Mouse (Mus musculus) MEL (cell line): ENCODE data around the gene Itpr1. TPM values are rescaled to one million over a fixed set of nuclear protein-coding genes. Genes with fewer than 3 reads are reported as not detected.

Experiments used
- DNase-seq: peaks from one replicate; pipeline ENCODE4 v3.0.0; 2011; ENCODE audit warnings: low read depth, low spot score
- H3K27ac ChIP-seq: 2 replicates; pipeline ENCODE4 v1.5.1; 2012; ENCODE audit warnings: low read depth, mild to moderate bottlenecking, control low read depth, low read length, moderate library complexity; ENCODE audit not compliant: control insufficient read depth
- H3K27me3 ChIP-seq, 2 experiments: fragments of 150-350 bp in 1 of 2; sonication (generic) in 1 of 2; 2 replicates each; pipeline ENCODE4 v1.6.1; 2012; ENCODE audit warnings: low read length in 2 of 2, mild to moderate bottlenecking in 2 of 2, improper control_type of control experiment in 1 of 2, moderate library complexity in 1 of 2; ENCODE audit not compliant: insufficient read depth in 2 of 2, control insufficient read depth in 1 of 2
- H3K36me3 ChIP-seq, 2 experiments: 2 replicates each; pipeline ENCODE4 v1.6.1; 2012 to 2014; ENCODE audit warnings: low read length in 2 of 2, improper control_type of control experiment in 1 of 2, inconsistent platforms in 1 of 2, mild to moderate bottlenecking in 1 of 2; ENCODE audit not compliant: insufficient read depth in 2 of 2, control insufficient read depth in 1 of 2
- H3K4me1 ChIP-seq, 2 experiments: fragments of 150-350 bp in 1 of 2; sonication (generic) in 1 of 2; 2 replicates each; pipeline ENCODE4 v1.6.1; 2012; ENCODE audit warnings: low read length in 2 of 2, improper control_type of control experiment in 1 of 2, mild to moderate bottlenecking in 1 of 2; ENCODE audit not compliant: insufficient read depth in 2 of 2, control insufficient read depth in 1 of 2
- H3K4me3 ChIP-seq, 2 experiments: fragments of 150-350 bp in 1 of 2; sonication (generic) in 1 of 2; 2 replicates each; pipeline ENCODE4 v1.5.1; 2012; ENCODE audit warnings: low read depth in 2 of 2, low read length in 2 of 2, mild to moderate bottlenecking in 2 of 2, moderate library complexity in 2 of 2, control low read depth in 1 of 2, improper control_type of control experiment in 1 of 2; ENCODE audit not compliant: control insufficient read depth in 1 of 2, insufficient read depth in 1 of 2
- H3K79me2 ChIP-seq: 2 replicates; pipeline ENCODE4 v1.6.1; 2012; ENCODE audit warnings: mild to moderate bottlenecking, low read length, moderate library complexity; ENCODE audit not compliant: control insufficient read depth, poor library complexity, insufficient read depth
- H3K9ac ChIP-seq: 2 replicates; pipeline ENCODE4 v1.6.1; 2012; ENCODE audit warnings: low read depth, mild to moderate bottlenecking, control low read depth, low read length, moderate library complexity; ENCODE audit not compliant: control insufficient read depth, poor library complexity, severe bottlenecking
- H3K9me3 ChIP-seq: fragments of 150-350 bp; sonication (generic); replicated peaks from 2 replicates; pipeline ENCODE4 v1.6.1; 2012; ENCODE audit warnings: mild to moderate bottlenecking, low read length, improper control_type of control experiment, moderate library complexity; ENCODE audit not compliant: insufficient read depth
- CTCF ChIP-seq, 3 experiments: IDR thresholded peaks in 2 of 3; conservative IDR thresholded peaks in 1 of 3; 2 replicates each; pipeline ENCODE4 v1.5.1; 2011 to 2012; ENCODE audit warnings: low read length in 3 of 3, low read depth in 2 of 3, mild to moderate bottlenecking in 2 of 3, improper control_type of control experiment in 1 of 3, inconsistent platforms in 1 of 3, mixed read lengths in 1 of 3, moderate library complexity in 1 of 3; ENCODE audit not compliant: control insufficient read depth in 1 of 3, insufficient read depth in 1 of 3, poor library complexity in 1 of 3, severe bottlenecking in 1 of 3
- ELF1 ChIP-seq: IDR thresholded peaks from 2 replicates; pipeline ENCODE4 v1.6.1; 2014; ENCODE audit warnings: low read depth, mild to moderate bottlenecking, inconsistent platforms, low read length, improper control_type of control experiment, moderate library complexity
- EP300 ChIP-seq, 2 experiments: IDR thresholded peaks; 2 replicates each; pipeline ENCODE4 v1.6.1; 2011; ENCODE audit warnings: improper control_type of control experiment in 2 of 2, low read length in 2 of 2, low read depth in 1 of 2, mild to moderate bottlenecking in 1 of 2
- GATA1 ChIP-seq: IDR thresholded peaks from 2 replicates; pipeline ENCODE4 v1.6.1; 2011; ENCODE audit warnings: low read depth, low read length, improper control_type of control experiment
- JUND ChIP-seq: IDR thresholded peaks from 2 replicates; pipeline ENCODE4 v1.6.1; 2011; ENCODE audit warnings: low read depth, mild to moderate bottlenecking, improper control_type of control experiment, low read length
- KAT2A ChIP-seq: conservative IDR thresholded peaks from 2 replicates; pipeline ENCODE4 v1.6.1; 2012; ENCODE audit warnings: low read depth, low read length, improper control_type of control experiment, inconsistent platforms
- MAFK ChIP-seq: IDR thresholded peaks from 2 replicates; pipeline ENCODE4 v1.6.1; 2011; ENCODE audit warnings: low read depth, mild to moderate bottlenecking, low read length, improper control_type of control experiment, borderline replicate concordance
- MAX ChIP-seq: IDR thresholded peaks from 2 replicates; pipeline ENCODE4 v1.6.1; 2011; ENCODE audit warnings: low read length, improper control_type of control experiment
- MAZ ChIP-seq: IDR thresholded peaks from 2 replicates; pipeline ENCODE4 v1.6.1; 2012; ENCODE audit warnings: low read depth, mild to moderate bottlenecking, inconsistent platforms, low read length, improper control_type of control experiment
- MYB ChIP-seq: IDR thresholded peaks from 2 replicates; pipeline ENCODE4 v1.6.1; 2011; ENCODE audit warnings: mild to moderate bottlenecking, low read depth, low read length, improper control_type of control experiment
- MYC ChIP-seq: IDR thresholded peaks from 2 replicates; pipeline ENCODE4 v1.6.1; 2011; ENCODE audit warnings: low read depth, mild to moderate bottlenecking, low read length, improper control_type of control experiment, moderate library complexity
- NELFE ChIP-seq: IDR thresholded peaks from 2 replicates; pipeline ENCODE4 v1.6.1; 2011; ENCODE audit warnings: low read depth, low read length, improper control_type of control experiment
- NRF1 ChIP-seq: IDR thresholded peaks from 2 replicates; pipeline ENCODE4 v1.6.1; 2014; ENCODE audit warnings: low read depth, mild to moderate bottlenecking, inconsistent platforms, low read length, improper control_type of control experiment, moderate library complexity; ENCODE audit not compliant: poor library complexity, insufficient read depth, severe bottlenecking
- POLR2A ChIP-seq, 2 experiments: IDR thresholded peaks; 2 replicates each; pipeline ENCODE4 v1.6.1; 2011 to 2012; ENCODE audit warnings: low read length in 2 of 2, mild to moderate bottlenecking in 2 of 2, control low read depth in 1 of 2, improper control_type of control experiment in 1 of 2, low read depth in 1 of 2, moderate library complexity in 1 of 2; ENCODE audit not compliant: control insufficient read depth in 1 of 2, insufficient read depth in 1 of 2, poor library complexity in 1 of 2
- POLR2AphosphoS2 ChIP-seq: IDR thresholded peaks from 2 replicates; pipeline ENCODE4 v1.6.1; 2011; ENCODE audit warnings: low read length, improper control_type of control experiment
- POLR2AphosphoS5 ChIP-seq: IDR thresholded peaks from 2 replicates; pipeline ENCODE4 v1.6.1; 2012; ENCODE audit warnings: low read depth, borderline replicate concordance, mild to moderate bottlenecking, inconsistent platforms, low read length, moderate library complexity, mixed read lengths
- RAD21 ChIP-seq: IDR thresholded peaks from 2 replicates; pipeline ENCODE4 v1.6.1; 2011; ENCODE audit warnings: mild to moderate bottlenecking, low read depth, low read length, improper control_type of control experiment
- TAL1 ChIP-seq: IDR thresholded peaks from 2 replicates; pipeline ENCODE4 v1.6.1; 2012; ENCODE audit warnings: mild to moderate bottlenecking, inconsistent platforms, low read length, moderate library complexity, mixed read lengths
- TBP ChIP-seq: IDR thresholded peaks from 2 replicates; pipeline ENCODE4 v1.8.0; 2011; ENCODE audit warnings: low read depth, low read length, improper control_type of control experiment
- USF2 ChIP-seq, 2 experiments: IDR thresholded peaks; 2 replicates each; pipeline ENCODE4 v1.6.1; 2011 to 2012; ENCODE audit warnings: improper control_type of control experiment in 2 of 2, low read length in 2 of 2, borderline replicate concordance in 1 of 2, inconsistent platforms in 1 of 2, low read depth in 1 of 2, mild to moderate bottlenecking in 1 of 2; ENCODE audit not compliant: insufficient read depth in 1 of 2
- ZC3H11A ChIP-seq: IDR thresholded peaks from 2 replicates; pipeline ENCODE4 v1.6.1; 2012; ENCODE audit warnings: low read depth, mild to moderate bottlenecking, inconsistent platforms, low read length, improper control_type of control experiment
- polyA plus RNA-seq, 2 experiments: library from polyadenylated mRNA; stranded (reverse) in 1 of 2; unstranded in 1 of 2; fragments of >175 nt in 1 of 2; fragments of >200 nt in 1 of 2; gene quantifications; 2 replicates each; pipeline versions ENCODE4 v1.2.1 to v1.2.4; 2012; ENCODE audit warnings: low replicate concordance in 2 of 2, low read depth in 1 of 2; ENCODE audit not compliant: insufficient read length in 2 of 2, insufficient read depth in 1 of 2, missing spikeins in 1 of 2
- total RNA-seq: library from RNA; depleted of rRNA; stranded (reverse); fragments of 300-350 nt; gene quantifications from 2 replicates; pipeline ENCODE4 v1.2.3, GENCODE M21; 2012

The Itpr1 gene
- total and polyA plus RNA-seq, 3 experiments = 15.6 to 19.0 TPM; not detected in 1

DNA sequence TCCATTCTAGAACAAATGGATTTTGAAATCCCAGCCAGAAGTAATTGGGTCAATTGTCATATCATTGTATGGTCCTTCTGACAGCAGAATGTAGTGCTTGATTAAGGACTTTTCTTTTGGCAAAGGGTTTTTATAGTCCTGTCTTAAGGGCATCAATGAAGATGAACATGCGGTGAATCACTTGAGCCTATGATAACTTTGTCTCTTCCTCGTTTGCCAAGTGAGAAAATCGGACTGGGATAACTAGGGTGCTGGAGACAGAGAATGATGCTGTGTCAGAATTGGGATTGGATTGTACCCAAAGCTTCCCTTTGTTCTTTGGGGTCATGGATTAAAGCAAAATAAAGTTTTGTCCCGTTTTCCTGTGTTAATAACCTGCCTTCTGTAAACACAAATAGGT is 37.5 kb downstream of the Itpr1 start:
- H3K27me3 ChIP-seq = no peaks in the 10 kb centered on the region
- no peak overlapping the region for H3K27ac ChIP-seq
- peaks cover 1% of the 10 kb centered on the region; the same call in 1 of the 2 replicates for H3K79me2 ChIP-seq
- no peaks in the 10 kb centered on the region for H3K9me3 ChIP-seq
- DNase-seq = no peak
- H3K9ac ChIP-seq = no peak overlapping the region
- H3K4me3 ChIP-seq = no peak overlapping the region
- H3K4me1 ChIP-seq = peaks cover 6 to 7% of the 10 kb centered on the region in 2 experiments; a peak in 2 of 4 replicates
- no peak for TF ChIP-seq POLR2A (IDR thresholded peaks at IDR 0.05; ENCODE audit: control insufficient read depth in 1 of 2, insufficient read depth in 1 of 2, low read depth in 1 of 2, low read length in 2 of 2, poor library complexity in 1 of 2)
- no peak for TF ChIP-seq NELFE
- TF ChIP-seq CTCF (IDR thresholded peaks at IDR 0.05 in 2 of 3, conservative IDR thresholded peaks at IDR 0.05 in 1 of 3; ENCODE audit: control insufficient read depth in 1 of 3, insufficient read depth in 1 of 3, low read depth in 2 of 3, low read length in 3 of 3, poor library complexity in 1 of 3, severe bottlenecking in 1 of 3) = no peak
- TF ChIP-seq, all 39 proteins: peak for 0
- H3K36me3 ChIP-seq = peaks cover 0 to 9% of the 10 kb centered on the region in 2 experiments; a peak in 2 of 4 replicates

DNA sequence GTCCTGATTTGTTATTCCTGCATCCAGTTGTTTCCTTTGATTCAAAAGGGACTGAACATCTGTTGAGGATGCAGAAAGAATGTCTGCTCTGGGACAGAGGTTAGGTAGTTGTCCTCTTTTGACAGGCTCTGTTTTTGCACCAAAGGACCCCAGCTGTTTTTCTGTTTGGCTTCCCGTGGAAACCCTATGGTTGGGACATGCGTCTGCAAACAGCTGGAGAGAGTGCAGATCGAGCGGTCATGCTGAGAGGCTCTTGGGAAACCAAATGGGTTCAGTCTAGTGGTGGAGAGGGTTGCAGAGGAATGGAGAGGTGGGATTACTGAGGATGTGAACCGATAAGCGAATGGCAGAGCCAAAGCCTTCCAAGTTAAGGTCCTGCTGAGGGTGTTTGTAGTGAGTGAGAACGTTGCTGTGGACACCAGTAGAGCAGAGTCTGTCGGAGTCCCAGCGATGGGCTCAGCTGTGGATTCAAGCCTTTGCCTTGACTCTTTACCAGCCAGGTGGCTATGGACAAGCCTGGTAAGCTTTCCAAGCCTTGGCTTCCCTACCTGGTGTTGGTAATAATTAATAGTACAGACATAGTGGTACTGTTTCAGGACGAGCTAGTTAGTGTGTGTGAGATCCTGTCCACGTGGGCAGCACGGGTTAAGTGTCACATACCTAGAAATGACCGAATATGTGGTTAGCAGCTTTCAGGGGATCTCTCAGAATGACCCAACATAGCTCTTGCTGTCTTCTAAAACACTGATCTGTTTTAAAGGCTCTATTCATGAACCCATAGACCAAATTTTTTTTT is 39.9 kb downstream of the Itpr1 start:
- H3K79me2 ChIP-seq = no peaks in the 10 kb centered on the region
- peaks cover 6 to 7% of the 10 kb centered on the region in 2 experiments; a peak in 2 of 4 replicates for H3K4me1 ChIP-seq
- H3K27ac ChIP-seq = no peak overlapping the region
- H3K9me3 ChIP-seq = no peaks in the 10 kb centered on the region
- no peaks in the 10 kb centered on the region for H3K27me3 ChIP-seq
- H3K36me3 ChIP-seq = peaks cover 0 to 9% of the 10 kb centered on the region in 2 experiments; a peak in 2 of 4 replicates
- TF ChIP-seq MYC (no peak), JUND (no peak), CTCF (IDR thresholded peaks at IDR 0.05 in 2 of 3, conservative IDR thresholded peaks at IDR 0.05 in 1 of 3; ENCODE audit: control insufficient read depth in 1 of 3, insufficient read depth in 1 of 3, low read depth in 2 of 3, low read length in 3 of 3, poor library complexity in 1 of 3, severe bottlenecking in 1 of 3) (no peak), MYB (no peak), EP300 (IDR thresholded peaks at IDR 0.05; ENCODE audit: low read depth in 1 of 2, low read length in 2 of 2) (no peak), ZC3H11A (no peak), ELF1 (no peak), MAFK (no peak), USF2 (IDR thresholded peaks at IDR 0.05; ENCODE audit: borderline replicate concordance in 1 of 2, insufficient read depth in 1 of 2, low read depth in 1 of 2, low read length in 2 of 2) (no peak), POLR2AphosphoS2 (no peak), MAX (no peak), POLR2A (IDR thresholded peaks at IDR 0.05; ENCODE audit: control insufficient read depth in 1 of 2, insufficient read depth in 1 of 2, low read depth in 1 of 2, low read length in 2 of 2, poor library complexity in 1 of 2) (no peak), RAD21 (no peak), POLR2AphosphoS5 (no peak), NRF1 (no peak), KAT2A (no peak), TBP (no peak), TAL1 (no peak), GATA1 (no peak), MAZ (no peak)
- H3K4me3 ChIP-seq = no peak overlapping the region
- no peak overlapping the region for H3K9ac ChIP-seq
- no peak for DNase-seq
